Mouse (Mus musculus) heart, adult 2 months (tissue): ENCODE results near the gene Pradc1. TPM values are rescaled to one million over a fixed set of nuclear protein-coding genes. Genes with fewer than 3 reads are reported as not detected.

Experiments used
- DNase-seq, 2 experiments: peaks; one replicate each; pipeline ENCODE4 v3.0.0; 2021
- H3K27ac ChIP-seq: fragments of 200-600 bp; 2 replicates; pipeline ENCODE4 v1.8.1; 2022
- H3K27me3 ChIP-seq: fragments of 200-500 bp; 2 replicates; pipeline ENCODE4 v1.6.1; 2012; ENCODE audit warnings: mild to moderate bottlenecking, low read length, inconsistent platforms, mixed read lengths; ENCODE audit not compliant: control insufficient read depth, insufficient read depth
- H3K36me3 ChIP-seq: fragments of 200-500 bp; 2 replicates; pipeline ENCODE4 v1.6.1; 2012; ENCODE audit warnings: low read length, inconsistent platforms; ENCODE audit not compliant: control insufficient read depth, insufficient read depth
- H3K4me1 ChIP-seq: fragments of 200-500 bp; 2 replicates; pipeline ENCODE4 v1.6.1; 2011; ENCODE audit warnings: low read length; ENCODE audit not compliant: control insufficient read depth, insufficient read depth
- H3K4me3 ChIP-seq: fragments of 200-600 bp; 2 replicates; pipeline ENCODE4 v1.8.1; 2022
- H3K79me2 ChIP-seq: fragments of 200-500 bp; replicated peaks from 2 replicates; pipeline ENCODE4 v1.6.1; 2012; ENCODE audit warnings: mild to moderate bottlenecking, inconsistent platforms, low read length, moderate library complexity, mixed read lengths; ENCODE audit not compliant: control insufficient read depth, insufficient read depth
- H3K9ac ChIP-seq: fragments of 200-500 bp; 2 replicates; pipeline ENCODE4 v1.6.1; 2012; ENCODE audit warnings: low read depth, mild to moderate bottlenecking, control low read depth, inconsistent platforms, low read length, mixed read lengths
- CTCF ChIP-seq: fragments of 200-600 bp; IDR thresholded peaks from 2 replicates; pipeline ENCODE4 v1.8.1; 2022; ENCODE audit warnings: antibody characterized with exemption, mild to moderate bottlenecking, moderate library complexity
- EP300 ChIP-seq: fragments of 200-500 bp; IDR thresholded peaks from 2 replicates; pipeline ENCODE4 v1.6.1; 2011; ENCODE audit warnings: low read depth, low read length, control low read depth; ENCODE audit not compliant: insufficient read depth
- POLR2A ChIP-seq: fragments of 200-500 bp; IDR thresholded peaks from 2 replicates; pipeline ENCODE4 v1.6.1; 2011; ENCODE audit warnings: mild to moderate bottlenecking, low read depth, low read length, control low read depth; ENCODE audit not compliant: insufficient read depth
- WGBS: fragments of 180-500 bp; shearing (Covaris S2); methylation state at CpG from one replicate; pipeline ENCODE4 v1.1.7; 2018; 5-methylcytosine and 5-hydroxymethylcytosine counted together
- intact Hi-C: fragments of 180-260 bp; cut with DNase I; formaldehyde crosslinking; loops from one replicate; pipeline ENCODE4 v1.15.1; 2025
- polyA plus RNA-seq: library from polyadenylated mRNA; depleted of rRNA; stranded (reverse); fragments of >200 nt; gene quantifications from 2 replicates; pipeline ENCODE4 v1.2.3, GENCODE M21; 2012
- total RNA-seq, 2 experiments: library from RNA; stranded (reverse); gene quantifications; 2 replicates each; pipeline ENCODE4 v1.2.3; 2021

Gene Pradc1
- total and polyA plus RNA-seq, 3 experiments = 8.9 to 22.4 (median 11.0) TPM

DNA sequence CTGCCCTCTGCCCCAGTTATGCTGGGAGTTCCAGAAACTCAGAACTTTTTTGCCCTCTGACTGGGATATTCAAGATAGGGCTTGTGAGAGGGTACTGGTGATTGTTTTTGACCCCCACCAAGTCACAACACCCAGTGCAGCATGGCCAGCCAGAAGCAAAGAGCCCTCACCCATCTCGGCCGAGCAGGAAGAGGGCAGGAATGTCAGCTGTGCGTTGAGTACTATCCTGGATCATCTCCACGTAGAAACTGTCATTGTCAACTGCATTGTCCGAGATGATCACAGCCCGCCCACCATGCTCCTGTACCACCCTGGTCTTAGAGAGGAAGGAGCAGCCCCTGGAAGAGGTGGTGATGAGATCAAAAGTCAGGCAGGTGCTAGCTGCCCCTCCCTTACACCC lies 4.4 kb downstream of the Pradc1 start:
- TF ChIP-seq CTCF (no peak), POLR2A (no peak), EP300 (no peak)
- Histone ChIP-seq H3K36me3 (no peaks in the 10 kb centered on the region), H3K9ac (no peak overlapping the region), H3K27ac (no peak overlapping the region), H3K27me3 (no peaks in the 10 kb centered on the region), H3K4me3 (no peak overlapping the region), H3K4me1 (peaks cover 1% of the 10 kb centered on the region), H3K79me2 (no peaks in the 10 kb centered on the region)
- intact Hi-C loops = no loop called here
- WGBS = 85% methylated on average over 6 of the region's 6 CpGs
- no peak for DNase-seq

DNA sequence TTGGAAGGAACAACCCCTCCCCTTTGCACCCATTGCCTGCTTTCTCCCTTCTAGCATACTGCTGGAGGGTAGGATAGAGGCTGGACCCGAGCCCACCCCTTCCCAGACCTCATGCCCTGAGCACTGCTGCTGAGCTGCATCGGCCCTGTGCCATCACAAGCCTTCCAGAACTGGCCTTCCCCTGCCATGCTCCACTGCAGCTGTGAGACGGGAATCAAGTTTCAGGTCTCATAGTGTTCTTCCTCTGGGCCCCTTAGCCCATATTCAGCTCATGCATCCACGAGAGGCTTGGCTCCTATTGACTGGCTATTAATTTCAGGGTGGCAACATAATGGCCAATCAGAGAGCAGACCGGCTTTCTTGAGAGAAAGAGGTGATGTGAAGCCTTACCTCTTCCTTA lies 6.5 kb downstream of the Pradc1 start:
- H3K36me3 ChIP-seq = no peaks in the 10 kb centered on the region

DNA sequence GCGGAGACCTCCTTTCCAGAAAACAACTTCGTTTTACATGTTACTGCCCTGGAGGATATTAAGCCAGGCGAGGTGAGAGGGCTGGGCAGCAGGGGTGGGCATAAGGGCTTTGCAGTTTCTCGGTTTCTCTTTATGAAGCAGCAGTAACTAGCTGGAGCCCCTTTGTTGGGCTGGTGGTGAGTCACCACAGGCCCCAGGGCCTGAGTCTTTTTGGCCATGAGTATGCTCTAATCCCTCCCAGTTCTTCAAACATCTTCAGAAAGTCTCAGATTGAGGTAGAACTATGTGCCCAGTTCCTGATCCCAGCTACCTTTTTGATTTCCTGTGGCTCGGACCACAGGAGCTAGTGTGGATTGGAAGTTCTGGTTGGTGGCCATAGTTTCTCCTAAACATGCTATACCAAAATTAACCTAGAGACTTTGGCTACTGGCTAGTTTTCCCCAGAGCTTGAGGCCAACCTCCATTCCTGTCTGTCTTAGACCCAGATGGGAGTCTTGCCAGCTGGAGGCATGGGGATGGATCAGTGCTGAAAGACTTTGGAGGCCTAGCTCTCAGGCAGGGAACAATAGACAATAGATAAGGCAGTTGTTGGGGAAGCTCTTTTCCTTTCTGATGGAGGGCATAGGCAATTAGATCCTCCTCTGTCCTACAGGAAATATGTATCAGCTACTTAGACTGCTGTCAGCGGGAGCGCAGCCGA lies 7.4 kb downstream of the Pradc1 start:
- no peak for DNase-seq
- WGBS = 73% methylated on average over 8 of the region's 8 CpGs
- TF ChIP-seq CTCF (no peak), EP300 (no peak), POLR2A (no peak)
- Histone ChIP-seq H3K27me3 (no peaks in the 10 kb centered on the region), H3K4me1 (no peaks in the 10 kb centered on the region; the same call in none of the 2 replicates), H3K27ac (no peak overlapping the region; the same call in 1 of the 2 replicates), H3K4me3 (no peak overlapping the region), H3K79me2 (no peaks in the 10 kb centered on the region), H3K36me3 (no peaks in the 10 kb centered on the region), H3K9ac (no peak overlapping the region)
- intact Hi-C loops = no loop called here

More for the DNA sequence above, 6.5 kb downstream of the Pradc1 start:
- Histone ChIP-seq H3K79me2 (no peaks in the 10 kb centered on the region), H3K4me1 (no peaks in the 10 kb centered on the region; the same call in none of the 2 replicates), H3K27me3 (no peaks in the 10 kb centered on the region), H3K27ac (no peak overlapping the region), H3K4me3 (no peak overlapping the region), H3K9ac (no peak overlapping the region)
- TF ChIP-seq POLR2A (no peak), CTCF (no peak), EP300 (no peak)
- intact Hi-C loops = no loop called here
- 93% methylated on average over 5 of the region's 5 CpGs for WGBS
- no peak for DNase-seq

DNA sequence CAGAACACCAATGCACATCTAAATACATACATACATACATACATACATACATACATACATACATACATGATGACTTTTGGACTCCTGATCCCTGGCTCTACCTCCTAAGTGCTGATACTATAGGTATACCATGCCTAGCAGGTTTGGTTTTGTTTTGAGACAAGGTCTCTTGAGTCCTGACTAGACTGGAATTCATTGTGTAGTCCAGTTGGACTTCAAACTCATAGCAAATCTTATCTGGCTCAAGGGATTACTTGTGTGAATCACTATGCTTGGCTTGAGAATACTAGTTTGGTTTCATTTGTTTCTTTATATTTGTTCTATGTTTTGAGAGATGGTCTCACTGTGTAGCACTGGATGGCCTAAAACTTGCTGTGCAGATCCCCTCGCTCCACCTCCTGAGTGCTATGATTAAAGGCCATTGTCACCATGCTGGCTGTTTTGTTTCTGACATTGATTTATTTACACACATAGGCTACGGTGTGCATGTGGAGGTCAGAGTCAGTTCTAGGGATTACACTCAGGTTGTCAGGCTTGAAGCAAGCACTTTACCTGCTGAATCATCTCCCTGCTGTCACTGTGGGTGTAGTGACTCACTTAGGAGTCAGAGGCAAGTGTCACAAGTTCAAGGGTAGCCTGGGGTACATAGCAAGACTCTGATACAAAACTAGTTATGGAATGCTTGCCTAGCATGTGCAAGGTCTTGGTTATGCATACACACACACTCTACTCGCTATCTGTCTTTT lies 8.1 kb downstream of the Pradc1 start:
- Histone ChIP-seq H3K4me1 (no peaks in the 10 kb centered on the region; the same call in none of the 2 replicates), H3K4me3 (no peak overlapping the region), H3K79me2 (no peaks in the 10 kb centered on the region), H3K36me3 (no peaks in the 10 kb centered on the region), H3K27me3 (no peaks in the 10 kb centered on the region), H3K27ac (no peak overlapping the region; the same call in 1 of the 2 replicates), H3K9ac (no peak overlapping the region)
- intact Hi-C loops = no loop called here
- no peak for TF ChIP-seq EP300
- no peak for TF ChIP-seq POLR2A
- TF ChIP-seq CTCF = no peak
- no peak for DNase-seq
- WGBS = 92% methylated on average over 3 of the region's 3 CpGs

DNA sequence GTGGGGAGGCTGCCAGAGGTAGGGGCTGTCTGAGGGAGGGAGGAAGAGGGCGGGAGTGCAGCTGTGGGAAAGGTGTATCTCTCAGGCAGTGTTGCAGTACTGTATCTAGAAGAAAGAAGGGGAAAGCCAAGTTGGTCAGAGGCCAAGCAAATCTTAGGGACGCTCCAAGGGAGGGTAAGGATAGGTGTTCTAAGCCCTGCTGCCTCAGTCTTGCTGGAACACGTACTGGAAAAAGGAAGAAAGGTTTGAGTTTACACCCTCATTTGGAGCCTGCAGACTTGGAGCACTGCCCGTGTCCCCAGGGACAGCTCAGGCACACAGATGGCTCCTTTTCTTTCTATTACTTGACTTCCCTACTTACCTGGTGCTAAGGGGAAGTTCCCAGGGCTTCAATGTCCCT lies 10.6 kb downstream of the Pradc1 start:
- H3K36me3 ChIP-seq = no peaks in the 10 kb centered on the region
- 76% methylated on average over 4 of the region's 4 CpGs for WGBS
- DNase-seq = no peak

DNA sequence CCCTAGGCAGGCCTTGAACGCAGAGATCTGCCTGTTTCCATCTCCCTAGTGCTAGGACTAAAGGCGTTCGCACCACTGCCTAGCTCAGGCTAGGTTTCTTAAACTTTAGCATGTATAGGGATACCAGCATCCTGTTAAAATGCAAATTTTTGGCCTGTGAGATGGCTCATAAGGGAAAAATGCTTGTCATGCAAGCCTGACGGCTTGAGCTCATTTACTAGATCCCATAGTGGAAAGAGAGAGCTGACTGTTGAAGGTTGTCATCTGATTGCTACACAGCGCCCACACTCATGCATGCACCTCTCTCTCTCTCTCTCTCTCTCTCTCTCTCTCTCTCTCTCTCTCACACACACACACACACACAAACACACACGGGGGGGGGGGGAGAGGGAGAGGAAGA lies 15.1 kb downstream of the Pradc1 start:
- Histone ChIP-seq H3K9ac (no peak overlapping the region), H3K36me3 (no peaks in the 10 kb centered on the region), H3K27me3 (no peaks in the 10 kb centered on the region), H3K4me3 (no peak overlapping the region), H3K27ac (no peak overlapping the region), H3K79me2 (no peaks in the 10 kb centered on the region), H3K4me1 (no peaks in the 10 kb centered on the region)
- WGBS = 70% methylated on average over 6 of the region's 6 CpGs
- intact Hi-C loops = no loop called here
- no peak for DNase-seq
- TF ChIP-seq EP300 (no peak), POLR2A (no peak), CTCF (no peak)

More for the DNA sequence above, 10.6 kb downstream of the Pradc1 start:
- intact Hi-C loops = no loop called here
- Histone ChIP-seq H3K79me2 (no peaks in the 10 kb centered on the region), H3K27me3 (no peaks in the 10 kb centered on the region), H3K4me1 (no peaks in the 10 kb centered on the region; the same call in none of the 2 replicates), H3K4me3 (no peak overlapping the region), H3K27ac (no peak overlapping the region), H3K9ac (no peak overlapping the region)
- TF ChIP-seq EP300 (no peak), POLR2A (no peak), CTCF (no peak)
